Mouse (Mus musculus): ENCODE measurements around the gene Hsd17b7.

- no peak for TF ChIP-seq CTCF (IDR thresholded peaks at IDR 0.05; ENCODE audit: low read depth)
- TF ChIP-seq EP300 (IDR thresholded peaks at IDR 0.05; ENCODE audit: low read depth), result no peak
Observed at GRCm38 (mm10) chr1:169909659-169910058, 59.4 kb downstream of the Hsd17b7 start.

Data from liver, embryonic 14.5 days (tissue).